Mouse (Mus musculus): ENCODE results near the gene Plxnb3.

Gene Plxnb3

GRCm38 (mm10) chrX:73765311-73765710, 8.4 kb downstream of the Plxnb3 start:
- ChIA-PET POLR2A (interaction anchor here in 1 of 4 experiments (0.6 to 1.6 kb wide), 2 partner anchors 21 to 757 kb away, joined by 3 read pairs; partner anchors contain the start of genes Idh3g and Ssr4), CTCF (interaction anchor here in 1 of 4 experiments (1.2 kb wide), 1 partner anchor 10 kb away, joined by 3 read pairs; no protein-coding TSS in a partner anchor)

GRCm38 (mm10) chrX:73767267-73767666, 10.4 kb downstream of the Plxnb3 start:
- CTCF ChIA-PET, result no interaction called here
- POLR2A ChIA-PET, result interaction anchor here in 2 of 4 experiments (0.6 to 1.6 kb wide), 3 partner anchors 19 to 388 kb away, joined by 3 to 5 read pairs (median 3); partner anchors contain the start of genes Idh3g (in 1 of the 2) and Ssr4 (in 1 of the 2)

- ChIA-PET CTCF (no interaction called here), POLR2A (interaction anchor here (0.5 to 5.6 kb wide), 30 partner anchors 9 to 496 kb away, joined by 3 to 56 read pairs (median 4); partner anchors contain the start of genes Bcap31 (in 3 of the 4), Abcd1 (in 2 of the 4), Idh3g (in 2 of the 4) and Ssr4 (in 2 of the 4))
These were observed 17.4 kb downstream of the Plxnb3 start, which contains the start of gene Srpk3 for GRCm38 (mm10) chrX:73774168-73774760. TSS of gene Srpk3 (plus strand) at chrX:73774405.

GRCm38 (mm10) chrX:73774802-73775483, 18.1 kb downstream of the Plxnb3 start:
- ChIA-PET CTCF (interaction anchor here in 1 of 4 experiments (1.2 kb wide), 1 partner anchor 156 kb away, joined by 3 read pairs; the partner anchor contains the start of gene Renbp), POLR2A (interaction anchor here (0.6 to 5.6 kb wide), 30 partner anchors 8 to 495 kb away, joined by 3 to 56 read pairs (median 4); partner anchors contain the start of genes Bcap31 (in 3 of the 4), Abcd1 (in 2 of the 4), Idh3g (in 2 of the 4) and Ssr4 (in 2 of the 4))

- CTCF ChIA-PET, result no interaction called here
- POLR2A ChIA-PET, result interaction anchor here in 2 of 4 experiments (0.9 to 9.3 kb wide), 8 partner anchors 10 to 522 kb away, joined by 3 to 100 read pairs (median 3); partner anchors contain the start of gene Gdi1 (in 1 of the 2)
These were observed 25.3 kb downstream of the Plxnb3 start for GRCm38 (mm10) chrX:73782227-73782626.

- ChIA-PET POLR2A (interaction anchor here (0.6 to 9.3 kb wide), 33 partner anchors 10 to 587 kb away, joined by 3 to 100 read pairs (median 6); partner anchors contain the start of genes Renbp (in 2 of the 4), Srpk3 (in 2 of the 4), Abcd1 (in 1 of the 4) and Arhgap4 (in 1 of the 4)), CTCF (interaction anchor here in 2 of 4 experiments (0.7 to 3.9 kb wide), 4 partner anchors 10 to 153 kb away, joined by 3 to 22 read pairs (median 4); no protein-coding TSS in a partner anchor)
These were observed 28.8 kb downstream of the Plxnb3 start for GRCm38 (mm10) chrX:73785666-73786065.

- ChIA-PET CTCF (interaction anchor here in 1 of 4 experiments (0.6 to 3.9 kb wide), 4 partner anchors 9 to 463 kb away, joined by 3 to 22 read pairs (median 4); partner anchors contain the start of gene Flna), POLR2A (interaction anchor here (0.6 to 9.3 kb wide), 42 partner anchors 9 to 595 kb away, joined by 3 to 100 read pairs (median 4); partner anchors contain the start of genes Bcap31 (in 3 of the 4), Abcd1 (in 2 of the 4), Renbp (in 2 of the 4) and Srpk3 (in 2 of the 4))
These were observed 29.7 kb downstream of the Plxnb3 start, which contains the start of the genes Idh3g and Ssr4 for GRCm38 (mm10) chrX:73786364-73787224. TSS of gene Idh3g (minus strand) at chrX:73786897. TSS of gene Ssr4 (plus strand) at chrX:73787028.

GRCm38 (mm10) chrX:73787225-73787558, 30.3 kb downstream of the Plxnb3 start:
- ChIA-PET CTCF (interaction anchor here in 1 of 4 experiments (3.9 kb wide), 1 partner anchor 11 kb away, joined by 22 read pairs; no protein-coding TSS in a partner anchor), POLR2A (interaction anchor here (0.6 to 9.3 kb wide), 32 partner anchors 9 to 595 kb away, joined by 3 to 100 read pairs (median 6); partner anchors contain the start of genes Bcap31 (in 3 of the 4), Abcd1 (in 2 of the 4), Renbp (in 2 of the 4) and Srpk3 (in 2 of the 4))

GRCm38 (mm10) chrX:73788501-73788900, 31.6 kb downstream of the Plxnb3 start:
- POLR2A ChIA-PET, result interaction anchor here in 3 of 4 experiments (0.8 to 9.3 kb wide), 14 partner anchors 8 to 178 kb away, joined by 3 to 100 read pairs (median 12); partner anchors contain the start of genes Renbp (in 2 of the 3), Abcd1 (in 1 of the 3), Bcap31 (in 1 of the 3) and Hcfc1 (in 1 of the 3)
- CTCF ChIA-PET, result interaction anchor here in 1 of 4 experiments (3.9 kb wide), 1 partner anchor 10 kb away, joined by 22 read pairs; no protein-coding TSS in a partner anchor

GRCm38 (mm10) chrX:73793039-73793438, 36.1 kb downstream of the Plxnb3 start:
- ChIA-PET POLR2A (interaction anchor here in 2 of 4 experiments (0.9 to 7.9 kb wide), 11 partner anchors 9 to 577 kb away, joined by 3 to 100 read pairs (median 3); partner anchors contain the start of genes Renbp (in 2 of the 2), Idh3g (in 1 of the 2), Srpk3 (in 1 of the 2) and Ssr4 (in 1 of the 2)), CTCF (no interaction called here)

GRCm38 (mm10) chrX:73793505-73793904, 36.6 kb downstream of the Plxnb3 start:
- ChIA-PET CTCF (no interaction called here), POLR2A (interaction anchor here in 2 of 4 experiments (0.9 to 7.9 kb wide), 17 partner anchors 7 to 576 kb away, joined by 3 to 100 read pairs (median 4); partner anchors contain the start of genes Idh3g (in 2 of the 2), Renbp (in 2 of the 2), Ssr4 (in 2 of the 2) and Arhgap4 (in 1 of the 2))

- CTCF ChIA-PET, result interaction anchor here in 3 of 4 experiments (0.6 to 3.9 kb wide), 13 partner anchors 11 to 615 kb away, joined by 3 to 22 read pairs (median 5); partner anchors contain the start of genes Arhgap4 (in 1 of the 3), Idh3g (in 1 of the 3), Naa10 (in 1 of the 3) and Pdzd4 (in 1 of the 3)
- POLR2A ChIA-PET, result interaction anchor here (0.5 to 7.9 kb wide), 46 partner anchors 10 to 598 kb away, joined by 3 to 100 read pairs (median 5); partner anchors contain the start of genes Idh3g (in 3 of the 4), Renbp (in 3 of the 4), Ssr4 (in 3 of the 4) and Bcap31 (in 2 of the 4)
These were observed 40.6 kb downstream of the Plxnb3 start for GRCm38 (mm10) chrX:73797511-73797910.

GRCm38 (mm10) chrX:73798502-73798901, 41.6 kb downstream of the Plxnb3 start:
- CTCF ChIA-PET, result interaction anchor here in 3 of 4 experiments (0.5 to 3.9 kb wide), 20 partner anchors 12 to 614 kb away, joined by 3 to 22 read pairs (median 4); partner anchors contain the start of genes Idh3g (in 1 of the 3), L1cam (in 1 of the 3), Pdzd4 (in 1 of the 3) and Renbp (in 1 of the 3)
- POLR2A ChIA-PET, result interaction anchor here in 3 of 4 experiments (0.6 to 7.9 kb wide), 42 partner anchors 9 to 581 kb away, joined by 3 to 100 read pairs (median 5); partner anchors contain the start of genes Arhgap4 (in 3 of the 3), Idh3g (in 3 of the 3), Naa10 (in 3 of the 3) and Renbp (in 3 of the 3)

GRCm38 (mm10) chrX:73805814-73806213, 48.9 kb downstream of the Plxnb3 start:
- POLR2A ChIA-PET, result interaction anchor here in 3 of 4 experiments (0.7 to 2.7 kb wide), 9 partner anchors 10 to 709 kb away, joined by 3 to 15 read pairs (median 4); partner anchors contain the start of genes Idh3g (in 1 of the 3), Pdzd4 (in 1 of the 3) and Ssr4 (in 1 of the 3)
- CTCF ChIA-PET, result no interaction called here

- CTCF ChIA-PET, result interaction anchor here in 1 of 4 experiments (1.2 kb wide), 1 partner anchor 16 kb away, joined by 5 read pairs; no protein-coding TSS in a partner anchor
- POLR2A ChIA-PET, result interaction anchor here in 3 of 4 experiments (0.6 to 4.6 kb wide), 18 partner anchors 9 to 455 kb away, joined by 3 to 21 read pairs (median 5); partner anchors contain the start of genes Pdzd4 (in 2 of the 3), Renbp (in 2 of the 3) and Rpl10 (in 1 of the 3)
These were observed 58.2 kb downstream of the Plxnb3 start for GRCm38 (mm10) chrX:73815072-73815471.

All from embryonic stem cell, embryonic (primary cell).